Mouse (Mus musculus) ES-Bruce4 (cell line): Measurements from ENCODE around the gene Clip1. TPM values are rescaled to one million over a fixed set of nuclear protein-coding genes. Genes with fewer than 3 reads are reported as not detected.

Experiments used
- H3K27ac ChIP-seq: 2 replicates; pipeline ENCODE4 v1.5.1; 2012; ENCODE audit warnings: low read length, inconsistent platforms; ENCODE audit not compliant: insufficient read depth
- H3K27me3 ChIP-seq: 2 replicates; pipeline ENCODE4 v1.6.1; 2012; ENCODE audit warnings: mild to moderate bottlenecking, low read length, inconsistent platforms; ENCODE audit not compliant: control insufficient read depth, poor library complexity, insufficient read depth, severe bottlenecking
- H3K36me3 ChIP-seq: 2 replicates; pipeline ENCODE4 v1.6.1; 2012; ENCODE audit warnings: inconsistent platforms, mild to moderate bottlenecking, low read length, moderate library complexity; ENCODE audit not compliant: control insufficient read depth, poor library complexity, insufficient read depth, severe bottlenecking
- H3K4me1 ChIP-seq: one replicate; pipeline ENCODE4 v1.8.1; 2011; ENCODE audit warnings: low read length; ENCODE audit not compliant: control insufficient read depth, insufficient read depth
- H3K4me3 ChIP-seq: 2 replicates; pipeline ENCODE4 v1.5.1; 2011; ENCODE audit warnings: low read depth, mild to moderate bottlenecking, low read length
- H3K9ac ChIP-seq: 2 replicates; pipeline ENCODE4 v1.6.1; 2012; ENCODE audit warnings: low read depth, mild to moderate bottlenecking, inconsistent platforms; ENCODE audit not compliant: poor library complexity, severe bottlenecking
- H3K9me3 ChIP-seq: replicated peaks from 2 replicates; pipeline ENCODE4 v1.6.1; 2012; ENCODE audit warnings: mild to moderate bottlenecking, low read length, inconsistent platforms; ENCODE audit not compliant: control insufficient read depth, poor library complexity, insufficient read depth, severe bottlenecking
- CTCF ChIP-seq: IDR thresholded peaks from one replicate; pipeline ENCODE4 v1.8.1; 2011; ENCODE audit warnings: low read depth, low read length
- EP300 ChIP-seq: IDR thresholded peaks from 2 replicates; pipeline ENCODE4 v1.6.1; 2011; ENCODE audit warnings: low read depth, low read length; ENCODE audit not compliant: insufficient read depth
- POLR2A ChIP-seq: IDR thresholded peaks from one replicate; pipeline ENCODE4 v1.8.1; 2011; ENCODE audit warnings: low read length; ENCODE audit not compliant: insufficient read depth
- polyA plus RNA-seq: library from polyadenylated mRNA; stranded (reverse); fragments of >200 nt; gene quantifications from 2 replicates; pipeline ENCODE4 v1.2.4, GENCODE M21; 2011; ENCODE audit warnings: low read depth; ENCODE audit not compliant: missing spikeins, insufficient read depth, insufficient read length

Gene Clip1
- polyA plus RNA-seq, 1 experiment: 42.2 TPM

DNA sequence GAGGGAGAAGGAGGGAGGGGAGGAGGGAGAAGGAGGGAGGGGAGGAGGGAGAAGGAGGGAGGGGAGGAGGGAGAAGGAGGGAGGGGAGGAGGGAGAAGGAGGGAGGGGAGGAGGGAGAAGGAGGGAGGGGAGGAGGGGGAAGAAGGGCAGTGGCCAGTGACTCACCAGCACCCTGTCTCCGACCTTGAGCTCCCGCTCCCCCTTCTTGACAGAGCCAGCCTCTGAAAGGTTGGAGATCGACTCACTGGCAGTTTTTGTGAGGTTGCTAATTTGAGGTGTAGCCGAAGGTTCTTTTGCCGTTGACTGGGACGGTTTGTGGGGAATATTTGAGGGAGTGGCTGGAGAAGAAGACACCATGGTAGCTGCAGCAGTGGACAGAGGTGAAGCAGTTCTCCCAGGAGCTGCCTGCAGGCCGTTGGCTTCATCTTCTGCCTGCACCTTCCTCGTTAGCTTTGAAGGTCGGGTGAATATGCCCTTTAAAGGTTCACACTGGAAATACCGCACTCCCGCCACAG is 31.1 kb downstream of the Clip1 start:
- H3K9ac ChIP-seq: no peak overlapping the region
- no peak for TF ChIP-seq EP300
- no peak for TF ChIP-seq CTCF
- TF ChIP-seq POLR2A: no peak
- no peaks in the 10 kb centered on the region for H3K9me3 ChIP-seq
- no peaks in the 10 kb centered on the region for H3K4me1 ChIP-seq
- H3K36me3 ChIP-seq: no peaks in the 10 kb centered on the region
- no peaks in the 10 kb centered on the region for H3K27me3 ChIP-seq
- H3K27ac ChIP-seq: no peak overlapping the region
- H3K4me3 ChIP-seq: no peak overlapping the region

DNA sequence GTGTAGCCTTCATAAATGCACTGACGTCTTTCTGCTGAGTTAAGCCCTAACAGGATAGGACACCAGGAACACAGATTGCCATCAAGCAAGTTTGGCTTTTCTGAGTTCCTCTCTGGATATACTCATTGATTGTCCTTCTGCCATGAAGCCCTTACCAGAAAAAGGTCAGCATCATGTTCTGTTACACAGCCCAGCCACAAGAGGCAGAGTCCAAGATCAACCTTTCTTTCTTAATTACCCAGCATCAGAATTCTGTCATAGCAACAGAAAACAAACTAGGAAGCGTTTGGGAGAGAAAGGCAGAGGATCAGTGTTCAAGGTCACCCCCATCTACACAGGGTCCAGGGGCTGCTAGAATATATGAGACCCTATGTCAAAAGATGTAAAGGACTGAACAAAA is 33.6 kb downstream of the Clip1 start:
- TF ChIP-seq EP300: no peak
- no peak for TF ChIP-seq CTCF
- no peak for TF ChIP-seq POLR2A

DNA sequence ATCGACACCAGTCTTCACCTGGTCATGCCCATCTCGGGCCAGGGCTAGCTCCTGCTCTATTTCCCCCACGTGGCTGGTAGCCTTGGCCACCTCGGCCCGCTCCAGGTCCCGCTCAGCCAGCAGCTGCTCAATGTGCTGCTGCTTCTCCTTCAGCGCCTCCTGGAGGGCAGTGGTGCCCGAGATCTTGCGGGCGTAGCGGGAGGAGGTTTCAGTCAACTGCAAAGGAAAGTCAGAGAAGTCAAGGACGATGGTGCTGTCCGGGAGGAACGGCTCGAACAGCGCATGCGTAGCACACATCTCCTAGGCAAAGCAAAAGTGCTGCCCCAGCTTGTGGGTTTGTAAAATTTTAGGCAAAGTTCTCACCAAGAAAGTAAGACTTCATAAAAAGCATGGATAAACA is 42.0 kb downstream of the Clip1 start:
- no peaks in the 10 kb centered on the region for H3K27me3 ChIP-seq
- H3K9ac ChIP-seq: no peak overlapping the region
- H3K9me3 ChIP-seq: no peaks in the 10 kb centered on the region
- TF ChIP-seq EP300: no peak
- no peak for TF ChIP-seq CTCF
- no peak for TF ChIP-seq POLR2A
- H3K36me3 ChIP-seq: no peaks in the 10 kb centered on the region
- H3K4me3 ChIP-seq: no peak overlapping the region
- H3K27ac ChIP-seq: no peak overlapping the region
- no peaks in the 10 kb centered on the region for H3K4me1 ChIP-seq

More for the DNA sequence above, 33.6 kb downstream of the Clip1 start:
- Histone ChIP-seq H3K4me3 (no peak overlapping the region), H3K27ac (no peak overlapping the region), H3K4me1 (no peaks in the 10 kb centered on the region), H3K9ac (no peak overlapping the region), H3K36me3 (no peaks in the 10 kb centered on the region), H3K27me3 (no peaks in the 10 kb centered on the region), H3K9me3 (no peaks in the 10 kb centered on the region)

DNA sequence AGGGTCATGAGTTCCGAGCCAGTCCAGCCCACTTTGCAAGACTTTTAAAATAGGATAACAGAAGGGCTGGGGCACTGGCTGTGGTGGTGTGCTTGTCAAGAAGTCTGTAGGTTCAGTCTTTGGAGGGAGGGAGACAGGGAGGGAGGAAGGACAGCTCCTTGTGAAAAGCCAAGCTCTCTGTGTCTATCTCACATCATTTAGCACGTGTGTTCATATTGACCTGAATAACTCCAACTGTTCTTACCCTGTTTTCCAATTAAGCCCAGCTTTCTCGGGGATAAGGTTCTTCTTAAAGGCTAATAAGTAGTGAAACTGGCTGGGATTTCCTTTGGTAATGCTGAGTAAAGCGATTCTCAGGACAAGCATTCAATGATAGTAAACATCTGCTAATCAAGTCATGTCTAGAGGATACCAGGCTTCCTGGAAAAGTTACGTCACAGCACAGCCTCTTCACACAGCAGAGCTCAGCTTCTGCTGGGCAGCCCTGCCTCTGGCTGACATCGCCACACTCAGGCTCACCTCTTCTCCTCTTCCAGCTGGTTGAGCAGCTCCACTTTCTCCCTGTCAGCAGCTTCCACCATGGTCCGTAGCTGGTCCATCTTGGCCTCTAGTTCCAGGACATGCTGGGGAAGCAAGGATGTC is 43.0 kb downstream of the Clip1 start:
- H3K4me1 ChIP-seq: no peaks in the 10 kb centered on the region
- H3K36me3 ChIP-seq: no peaks in the 10 kb centered on the region
- no peak overlapping the region for H3K27ac ChIP-seq
- no peak overlapping the region for H3K9ac ChIP-seq
- TF ChIP-seq CTCF (no peak), POLR2A (no peak), EP300 (no peak)
- H3K9me3 ChIP-seq: no peaks in the 10 kb centered on the region
- no peak overlapping the region for H3K4me3 ChIP-seq
- no peaks in the 10 kb centered on the region for H3K27me3 ChIP-seq

DNA sequence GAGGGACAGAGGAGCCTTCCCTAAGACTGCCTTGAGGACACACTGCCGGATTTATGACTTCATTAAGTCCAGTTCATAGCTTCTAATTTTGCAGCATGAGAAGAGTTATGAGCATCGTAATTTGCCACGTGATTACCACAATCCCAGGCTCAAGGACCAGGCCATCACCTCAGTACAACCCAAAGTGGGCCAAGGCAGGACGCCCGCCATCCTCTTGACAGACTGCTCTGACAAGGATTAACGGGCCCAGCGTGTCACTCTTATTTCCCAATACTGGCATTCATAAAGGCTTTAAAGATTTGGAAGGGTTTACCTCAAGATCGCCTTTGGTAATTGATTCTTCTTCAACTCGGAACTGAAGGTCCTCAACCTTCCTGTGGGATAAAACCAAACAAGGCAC is 44.2 kb downstream of the Clip1 start:
- Histone ChIP-seq H3K27me3 (no peaks in the 10 kb centered on the region), H3K9ac (no peak overlapping the region), H3K4me3 (no peak overlapping the region), H3K27ac (no peak overlapping the region), H3K36me3 (no peaks in the 10 kb centered on the region), H3K4me1 (no peaks in the 10 kb centered on the region), H3K9me3 (no peaks in the 10 kb centered on the region)
- TF ChIP-seq CTCF: no peak
- no peak for TF ChIP-seq POLR2A
- no peak for TF ChIP-seq EP300

DNA sequence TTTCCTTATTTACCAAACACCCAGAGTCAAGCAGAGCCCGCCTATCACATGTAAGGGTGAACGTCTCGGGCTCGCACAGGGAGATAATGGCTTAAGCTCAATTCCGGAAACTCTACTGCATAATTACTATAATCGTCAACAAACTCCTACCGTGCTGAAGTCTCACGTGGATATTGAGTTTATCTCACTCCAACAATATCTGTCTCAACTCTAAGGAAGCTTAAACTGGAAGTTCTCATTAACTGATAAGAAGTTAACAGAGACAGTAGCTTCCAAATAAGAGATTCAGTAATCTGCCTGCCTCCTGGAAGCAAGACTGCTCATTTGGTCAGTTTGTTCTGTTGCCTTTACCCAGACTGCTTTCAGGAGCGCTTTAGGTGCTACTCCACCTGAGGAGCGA is 53.2 kb downstream of the Clip1 start:
- Histone ChIP-seq H3K9me3 (no peaks in the 10 kb centered on the region), H3K9ac (no peak overlapping the region), H3K27ac (no peak overlapping the region), H3K4me3 (no peak overlapping the region), H3K36me3 (no peaks in the 10 kb centered on the region), H3K27me3 (no peaks in the 10 kb centered on the region), H3K4me1 (no peaks in the 10 kb centered on the region)
- TF ChIP-seq CTCF: no peak
- no peak for TF ChIP-seq POLR2A
- no peak for TF ChIP-seq EP300
